Mouse (Mus musculus) cerebellum, postnatal 10 days (tissue): Measurements from ENCODE around the gene Sprr2k.

ENCODE experiments used
- DNase-seq, 2 experiments: peaks; one replicate each; pipeline ENCODE4 v3.0.0; 2021; ENCODE audit warnings: mixed read lengths in 2 of 2

Sprr2k gene

GRCm38 (mm10) chr3:92432282-92432681 is at the start of gene Sprr2k:
TSS of gene Sprr2k (plus strand) at chr3:92432582.
- no peak for DNase-seq

GRCm38 (mm10) chr3:92385385-92385784 is 47.0 kb upstream of the Sprr2k start, which contains the start of gene Sprr2h:
TSS of gene Sprr2h (plus strand) at chr3:92385685.
- DNase-seq = no peak

GRCm38 (mm10) chr3:92394301-92394700 is 38.1 kb upstream of the Sprr2k start:
- DNase-seq = peak in 1 of 2 experiments; percentile 1

- DNase-seq = no peak
Measured at GRCm38 (mm10) chr3:92407691-92408090, 24.7 kb upstream of the Sprr2k start, which contains the start of gene Sprr2i. TSS of gene Sprr2i (plus strand) at chr3:92407991.

GRCm38 (mm10) chr3:92417782-92418181 is 14.6 kb upstream of the Sprr2k start, which contains the start of gene Sprr2j-ps:
TSS of gene Sprr2j-ps (plus strand) at chr3:92418082.
- DNase-seq = no peak

- DNase-seq = no peak
Measured at GRCm38 (mm10) chr3:92429323-92429722, 3.1 kb upstream of the Sprr2k start, which contains the start of gene Gm9774. TSS of gene Gm9774 (minus strand) at chr3:92429423.

- DNase-seq = no peak
Measured at GRCm38 (mm10) chr3:92438689-92439088, 6.3 kb downstream of the Sprr2k start, which contains the start of gene Sprr1b. TSS of gene Sprr1b (minus strand) at chr3:92438789.

GRCm38 (mm10) chr3:92440177-92440576 is 7.8 kb downstream of the Sprr2k start:
- DNase-seq = no peak

GRCm38 (mm10) chr3:92455151-92455550 is 22.8 kb downstream of the Sprr2k start:
- no peak for DNase-seq

- DNase-seq = no peak
Measured at GRCm38 (mm10) chr3:92458620-92459019, 26.2 kb downstream of the Sprr2k start, which contains the start of gene Sprr3. TSS of gene Sprr3 (minus strand) at chr3:92458720.

- peak; percentile 4 to 6 for DNase-seq
Measured at GRCm38 (mm10) chr3:92466576-92466975, 34.2 kb downstream of the Sprr2k start.

- DNase-seq = no peak
Measured at GRCm38 (mm10) chr3:92467424-92467823, 35.0 kb downstream of the Sprr2k start.

GRCm38 (mm10) chr3:92470111-92470510 is 37.7 kb downstream of the Sprr2k start:
- DNase-seq = no peak

GRCm38 (mm10) chr3:92481249-92481648 is 48.9 kb downstream of the Sprr2k start:
- peak in 1 of 2 experiments; percentile 8 for DNase-seq
